Mouse (Mus musculus) right cerebral cortex, postnatal 10 days (tissue): ENCODE data around the gene Grhl3.

ENCODE experiments used
- DNase-seq, 2 experiments: peaks; one replicate each; pipeline ENCODE4 v3.0.0; 2021; ENCODE audit warnings: low spot score in 2 of 2

Gene Grhl3

GRCm38 (mm10) chr4:135494521-135495396, 78.7 kb downstream of the Grhl3 start, which contains the start of the genes Stpg1 and Nipal3:
Stpg1 (plus strand) TSS chr4:135494790.
Nipal3 (minus strand) TSS chr4:135495038.
- DNase-seq, result peak; percentile 95

GRCm38 (mm10) chr4:135493691-135494520, 79.5 kb downstream of the Grhl3 start:
- peak; percentile 56 to 60 for DNase-seq

GRCm38 (mm10) chr4:135493271-135493670, 80.2 kb downstream of the Grhl3 start:
- no peak for DNase-seq
